Mouse (Mus musculus): ENCODE data around the gene Patz1. TPM values are rescaled to one million over a fixed set of nuclear protein-coding genes. Genes with fewer than 3 reads are reported as not detected.

Patz1 gene
- polyA plus RNA-seq, 1 experiment from 2014 or later, result 10.9 TPM

- no peak overlapping the region for H3K27ac ChIP-seq
- no peak overlapping the region for H3K4me3 ChIP-seq (ENCODE audit: inconsistent target)
- H3K36me3 ChIP-seq (ENCODE audit: inconsistent target), result no peaks in the 10 kb centered on the region
- H3K79me2 ChIP-seq (ENCODE audit: inconsistent target), result peaks cover 14% of the 10 kb centered on the region
- 88% methylated on average over 6 of the region's 6 CpGs for whole genome bisulfite sequencing (ENCODE audit: missing documents)
Observed at GRCm38 (mm10) chr11:3287131-3287530, 1.5 kb upstream of the Patz1 start.

GRCm38 (mm10) chr11:3287921-3288320 is 753 bp upstream of the Patz1 start:
- Histone ChIP-seq H3K4me3 (ENCODE audit: inconsistent target) (no peak overlapping the region), H3K27ac (no peak overlapping the region), H3K79me2 (ENCODE audit: inconsistent target) (peaks cover 22% of the 10 kb centered on the region), H3K36me3 (ENCODE audit: inconsistent target) (no peaks in the 10 kb centered on the region)
- 54% methylated on average over 5 of the region's 5 CpGs for WGBS (ENCODE audit: missing documents)

GRCm38 (mm10) chr11:3289302-3289802 is 678 bp downstream of the Patz1 start:
- H3K79me2 ChIP-seq (ENCODE audit: inconsistent target), result peaks cover 36% of the 10 kb centered on the region
- peak overlapping the region; percentile 41 for H3K4me3 ChIP-seq (ENCODE audit: inconsistent target)
- under 1% methylated on average over 19 of the region's 40 CpGs for WGBS (ENCODE audit: missing documents)
- H3K36me3 ChIP-seq (ENCODE audit: inconsistent target), result peaks cover 9% of the 10 kb centered on the region; the same call in 1 of the 2 replicates
- H3K27ac ChIP-seq, result peak overlapping the region; percentile 41

- H3K27ac ChIP-seq, result peak overlapping the region; percentile 41
- peak overlapping the region; percentile 48 for H3K4me3 ChIP-seq (ENCODE audit: inconsistent target)
- peaks cover 14% of the 10 kb centered on the region; the same call in 1 of the 2 replicates for H3K36me3 ChIP-seq (ENCODE audit: inconsistent target)
- WGBS (ENCODE audit: missing documents), result under 1% methylated on average over 63 of the region's 92 CpGs
- peaks cover 41% of the 10 kb centered on the region for H3K79me2 ChIP-seq (ENCODE audit: inconsistent target)
Observed at GRCm38 (mm10) chr11:3289803-3290639, 1.3 kb downstream of the Patz1 start.

DNA sequence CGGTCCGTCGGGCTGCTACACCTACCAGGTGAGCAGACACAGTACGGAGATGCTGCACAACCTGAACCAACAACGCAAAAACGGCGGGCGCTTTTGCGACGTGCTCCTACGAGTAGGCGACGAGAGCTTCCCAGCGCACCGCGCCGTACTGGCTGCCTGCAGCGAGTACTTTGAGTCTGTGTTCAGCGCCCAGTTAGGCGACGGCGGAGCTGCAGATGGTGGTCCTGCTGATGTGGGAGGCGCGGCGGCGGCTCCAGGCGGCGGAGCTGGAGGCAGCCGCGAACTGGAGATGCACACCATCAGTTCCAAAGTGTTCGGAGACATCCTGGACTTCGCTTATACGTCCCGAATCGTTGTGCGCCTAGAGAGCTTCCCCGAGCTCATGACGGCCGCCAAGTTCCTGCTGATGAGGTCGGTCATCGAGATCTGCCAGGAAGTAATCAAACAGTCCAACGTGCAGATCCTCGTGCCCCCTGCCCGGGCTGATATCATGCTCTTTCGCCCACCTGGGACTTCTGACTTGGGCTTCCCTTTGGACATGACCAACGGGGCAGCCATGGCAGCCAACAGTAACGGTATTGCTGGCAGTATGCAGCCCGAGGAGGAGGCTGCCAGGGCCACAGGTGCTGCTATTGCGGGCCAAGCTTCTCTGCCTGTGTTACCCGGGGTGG is 2.1 kb downstream of the Patz1 start:
- Histone ChIP-seq H3K4me3 (ENCODE audit: inconsistent target) (peak overlapping the region; percentile 48), H3K36me3 (ENCODE audit: inconsistent target) (peaks cover 18% of the 10 kb centered on the region; the same call in 1 of the 2 replicates), H3K79me2 (ENCODE audit: inconsistent target) (peaks cover 41% of the 10 kb centered on the region), H3K27ac (peak overlapping the region; percentile 60)
- WGBS (ENCODE audit: missing documents), result 2% methylated on average over 50 of the region's 50 CpGs

DNA sequence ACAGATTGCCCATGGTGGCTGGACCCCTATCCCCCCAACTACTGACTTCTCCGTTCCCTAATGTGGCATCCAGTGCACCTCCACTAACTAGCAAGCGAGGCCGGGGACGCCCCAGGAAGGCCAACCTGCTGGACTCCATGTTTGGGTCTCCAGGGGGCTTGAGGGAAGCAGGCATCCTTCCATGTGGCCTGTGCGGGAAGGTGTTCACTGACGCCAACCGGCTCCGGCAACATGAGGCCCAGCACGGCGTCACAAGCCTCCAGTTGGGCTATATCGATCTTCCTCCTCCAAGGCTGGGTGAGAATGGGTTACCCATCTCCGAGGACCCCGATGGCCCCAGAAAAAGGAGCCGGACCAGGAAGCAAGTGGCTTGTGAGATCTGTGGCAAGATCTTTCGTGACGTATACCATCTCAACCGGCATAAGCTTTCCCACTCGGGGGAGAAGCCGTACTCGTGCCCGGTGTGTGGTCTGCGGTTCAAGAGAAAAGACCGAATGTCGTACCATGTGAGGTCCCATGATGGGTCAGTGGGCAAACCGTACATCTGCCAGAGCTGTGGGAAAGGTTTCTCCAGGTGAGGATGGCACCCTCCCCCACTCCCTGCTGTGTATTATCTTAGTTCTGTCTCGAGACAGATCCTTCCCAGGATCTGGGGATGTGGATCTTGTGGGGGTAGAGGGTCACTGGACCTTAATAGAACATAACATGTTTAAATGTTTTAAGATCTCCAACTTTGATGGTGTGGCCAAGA is 2.8 kb downstream of the Patz1 start:
- H3K79me2 ChIP-seq (ENCODE audit: inconsistent target), result peaks cover 41% of the 10 kb centered on the region
- peak overlapping the region; percentile 60 for H3K27ac ChIP-seq
- peaks cover 19% of the 10 kb centered on the region; the same call in 1 of the 2 replicates for H3K36me3 ChIP-seq (ENCODE audit: inconsistent target)
- peak overlapping the region; percentile 48 for H3K4me3 ChIP-seq (ENCODE audit: inconsistent target)
- 11% methylated on average over 26 of the region's 26 CpGs for WGBS (ENCODE audit: missing documents)

DNA sequence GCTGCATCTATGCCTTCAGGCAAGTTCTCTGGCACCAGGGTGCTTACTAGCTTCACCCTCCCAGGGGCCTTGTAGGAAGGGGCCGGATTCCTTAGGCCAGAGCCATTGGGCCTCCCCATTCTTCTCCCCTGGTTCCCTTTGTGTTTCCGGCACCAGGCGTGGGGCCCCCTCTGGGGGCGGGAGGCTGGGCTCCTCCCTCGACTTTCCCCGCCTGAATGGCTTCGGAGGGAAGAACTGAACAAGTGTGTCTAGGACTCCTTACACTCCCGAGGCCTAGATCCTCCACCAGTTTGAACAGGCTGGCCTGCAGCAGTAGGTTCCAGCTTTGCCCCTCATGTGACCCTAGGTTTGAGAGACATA is 3.4 kb downstream of the Patz1 start:
- Histone ChIP-seq H3K4me3 (ENCODE audit: inconsistent target) (peak overlapping the region; percentile 48), H3K27ac (peak overlapping the region; percentile 60), H3K79me2 (ENCODE audit: inconsistent target) (peaks cover 41% of the 10 kb centered on the region), H3K36me3 (ENCODE audit: inconsistent target) (peaks cover 19% of the 10 kb centered on the region; the same call in 1 of the 2 replicates)
- 9% methylated on average over 8 of the region's 8 CpGs for WGBS (ENCODE audit: missing documents)

DNA sequence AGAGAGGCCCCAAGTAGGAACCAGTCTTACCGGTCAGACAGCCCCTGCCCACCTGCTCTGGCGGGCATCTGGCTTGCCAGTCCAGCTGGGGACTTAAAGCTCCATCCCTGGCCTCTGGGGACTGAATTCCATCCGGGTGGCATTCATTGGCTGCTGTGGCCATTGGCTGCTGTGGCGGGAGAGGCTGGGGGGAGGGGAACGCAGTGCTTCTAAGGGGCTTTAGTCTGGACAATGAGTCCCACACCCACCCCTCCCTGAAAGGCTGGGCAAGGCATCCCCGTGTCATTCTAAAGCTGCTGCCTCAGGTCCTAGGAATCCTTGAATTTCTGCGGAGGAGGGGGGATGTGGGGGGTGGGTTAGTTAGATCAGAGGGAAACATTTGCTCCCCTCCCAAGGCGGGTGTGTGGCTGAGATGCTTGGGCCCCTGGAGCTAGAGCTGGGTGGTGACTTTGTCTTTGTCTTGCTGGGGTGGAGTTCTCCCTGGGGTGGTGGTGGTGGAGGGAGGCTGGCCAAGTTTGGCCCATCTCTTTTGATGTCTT is 4.1 kb downstream of the Patz1 start:
- peaks cover 19% of the 10 kb centered on the region; the same call in 1 of the 2 replicates for H3K36me3 ChIP-seq (ENCODE audit: inconsistent target)
- WGBS (ENCODE audit: missing documents), result 23% methylated on average over 8 of the region's 8 CpGs
- peaks cover 41% of the 10 kb centered on the region for H3K79me2 ChIP-seq (ENCODE audit: inconsistent target)
- peak overlapping the region; percentile 60 for H3K27ac ChIP-seq
- H3K4me3 ChIP-seq (ENCODE audit: inconsistent target), result peak overlapping the region; percentile 48

GRCm38 (mm10) chr11:3293361-3293760 is 4.7 kb downstream of the Patz1 start:
- Histone ChIP-seq H3K36me3 (ENCODE audit: inconsistent target) (peaks cover 19% of the 10 kb centered on the region; the same call in 1 of the 2 replicates), H3K4me3 (ENCODE audit: inconsistent target) (no peak overlapping the region), H3K79me2 (ENCODE audit: inconsistent target) (peaks cover 41% of the 10 kb centered on the region), H3K27ac (no peak overlapping the region)
- WGBS (ENCODE audit: missing documents), result 61% methylated on average over 4 of the region's 4 CpGs

DNA sequence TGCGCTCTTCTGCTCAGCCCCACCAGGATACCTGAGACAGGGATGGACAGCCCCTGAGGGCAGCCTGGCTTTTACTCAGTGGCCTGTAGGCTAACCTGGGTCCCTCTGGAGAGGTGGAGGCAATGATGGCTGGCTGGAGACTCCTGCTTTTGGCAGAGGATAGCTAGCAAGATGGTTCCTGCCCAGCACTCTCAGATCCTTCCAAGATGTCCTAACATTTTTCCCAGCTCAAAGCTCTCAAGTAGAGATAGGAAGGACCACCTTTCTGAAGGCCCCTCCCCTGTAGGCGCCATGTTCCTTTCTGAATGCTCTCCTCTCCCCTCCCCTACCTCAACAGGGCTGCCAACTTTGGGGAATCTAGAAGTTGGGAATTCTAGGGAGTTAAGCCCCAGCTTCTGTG is 6.0 kb downstream of the Patz1 start:
- peaks cover 29% of the 10 kb centered on the region; the same call in 1 of the 2 replicates for H3K36me3 ChIP-seq (ENCODE audit: inconsistent target)
- no peak overlapping the region for H3K27ac ChIP-seq
- H3K79me2 ChIP-seq (ENCODE audit: inconsistent target), result peaks cover 41% of the 10 kb centered on the region
- no peak overlapping the region for H3K4me3 ChIP-seq (ENCODE audit: inconsistent target)
- 90% methylated on average over 2 of the region's 2 CpGs for WGBS (ENCODE audit: missing documents)

DNA sequence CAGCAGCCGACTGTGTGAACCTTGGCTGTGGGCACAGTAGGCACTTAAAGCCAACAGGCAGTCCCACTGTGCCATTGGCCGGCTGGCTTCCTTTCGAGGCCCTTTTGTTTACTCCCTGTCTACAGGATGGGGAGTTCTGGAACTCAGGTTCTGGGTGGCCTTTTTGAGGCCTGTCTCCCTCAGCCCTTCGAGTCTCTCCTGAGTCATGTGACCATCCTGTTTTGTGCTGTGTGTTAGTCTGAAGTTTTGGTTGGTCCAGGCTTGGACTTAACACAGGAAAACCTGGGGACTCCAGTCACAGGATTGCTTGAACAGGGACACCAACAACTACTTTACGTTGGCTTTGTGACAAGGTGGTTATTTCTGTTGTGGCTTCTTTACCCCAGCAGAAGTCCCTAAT is 7.4 kb downstream of the Patz1 start:
- WGBS (ENCODE audit: missing documents), result 67% methylated on average over 5 of the region's 5 CpGs
- Histone ChIP-seq H3K79me2 (ENCODE audit: inconsistent target) (peaks cover 37% of the 10 kb centered on the region), H3K27ac (no peak overlapping the region), H3K36me3 (ENCODE audit: inconsistent target) (peaks cover 38% of the 10 kb centered on the region; the same call in 1 of the 2 replicates), H3K4me3 (ENCODE audit: inconsistent target) (no peak overlapping the region)

- peaks cover 54% of the 10 kb centered on the region; the same call in 1 of the 2 replicates for H3K36me3 ChIP-seq (ENCODE audit: inconsistent target)
- H3K27ac ChIP-seq, result no peak overlapping the region
- WGBS (ENCODE audit: missing documents), result 25% methylated on average over 10 of the region's 10 CpGs
Observed at GRCm38 (mm10) chr11:3297871-3298812, 9.5 kb downstream of the Patz1 start.

DNA sequence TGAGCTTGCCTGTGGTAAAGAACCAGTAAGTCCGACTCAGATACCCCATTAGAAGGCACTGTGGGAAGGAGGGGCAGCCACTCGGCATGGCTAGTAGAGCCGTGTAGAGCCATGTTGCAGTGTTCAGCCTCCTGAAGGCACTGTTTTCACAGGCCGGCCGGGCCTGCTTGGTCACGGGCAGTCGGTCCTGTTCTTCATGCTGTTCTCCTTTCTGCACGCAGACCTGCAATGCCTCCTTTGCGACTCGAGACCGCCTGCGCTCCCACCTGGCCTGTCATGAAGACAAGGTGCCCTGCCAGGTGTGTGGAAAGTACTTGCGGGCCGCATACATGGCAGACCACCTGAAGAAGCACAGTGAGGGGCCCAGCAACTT is 10.1 kb downstream of the Patz1 start:
- Histone ChIP-seq H3K36me3 (ENCODE audit: inconsistent target) (peaks cover 50% of the 10 kb centered on the region; the same call in 1 of the 2 replicates), H3K79me2 (ENCODE audit: inconsistent target) (peaks cover 10% of the 10 kb centered on the region), H3K4me3 (ENCODE audit: inconsistent target) (no peak overlapping the region), H3K27ac (no peak overlapping the region)
- 85% methylated on average over 14 of the region's 14 CpGs for WGBS (ENCODE audit: missing documents)

More at GRCm38 (mm10) chr11:3297871-3298812, 9.5 kb downstream of the Patz1 start:
- Histone ChIP-seq H3K79me2 (ENCODE audit: inconsistent target) (peaks cover 16% of the 10 kb centered on the region), H3K4me3 (ENCODE audit: inconsistent target) (no peak overlapping the region)
